Mouse (Mus musculus) lung, adult 2 months (tissue): ENCODE data around the gene Fam227b. TPM values are rescaled to one million over a fixed set of nuclear protein-coding genes. Genes with fewer than 3 reads are reported as not detected.

ENCODE experiments used
- DNase-seq: peaks from one replicate; pipeline ENCODE4 v3.0.0; 2022
- H3K4me1 ChIP-seq: fragments of 200-500 bp; 2 replicates; pipeline ENCODE4 v1.6.1; 2011; ENCODE audit warnings: low read length; ENCODE audit not compliant: control insufficient read depth, insufficient read depth
- H3K4me3 ChIP-seq: fragments of 200-500 bp; replicated peaks from 2 replicates; pipeline ENCODE3; 2011; ENCODE audit warnings: low read depth, mild to moderate bottlenecking, control low read depth, low read length; ENCODE audit errors: extremely low read depth
- CTCF ChIP-seq: fragments of 200-500 bp; IDR thresholded peaks from 2 replicates; pipeline ENCODE4 v1.5.1; 2011; ENCODE audit warnings: mild to moderate bottlenecking, low read length, control low read depth; ENCODE audit not compliant: insufficient read depth
- POLR2A ChIP-seq: fragments of 200-500 bp; IDR thresholded peaks from 2 replicates; pipeline ENCODE4 v1.6.1; 2011; ENCODE audit warnings: low read depth, mild to moderate bottlenecking, control low read depth, low read length, borderline replicate concordance; ENCODE audit errors: extremely low read depth
- WGBS: fragments of 180-500 bp; shearing (Covaris S2); methylation state at CpG from one replicate; pipeline ENCODE4 v1.1.7; 2018; 5-methylcytosine and 5-hydroxymethylcytosine counted together
- polyA plus RNA-seq: library from polyadenylated mRNA; depleted of rRNA; stranded (reverse); fragments of >200 nt; gene quantifications from 2 replicates; pipeline ENCODE4 v1.2.3, GENCODE M21; 2012; rRNA removed

Fam227b gene
- polyA plus RNA-seq, 1 experiment: not detected

- no peaks in the 10 kb centered on the region for H3K4me1 ChIP-seq
- H3K4me3 ChIP-seq: no peak overlapping the region
- no peak for DNase-seq
- WGBS: 58% methylated on average over 1 of the region's 1 CpGs
- TF ChIP-seq POLR2A (no peak), CTCF (no peak)
Observed at GRCm38 (mm10) chr2:125968811-125969210, 183.0 kb downstream of the Fam227b start.

- DNase-seq: no peak
- no peak overlapping the region for H3K4me3 ChIP-seq
- no peak for TF ChIP-seq POLR2A
- no peak for TF ChIP-seq CTCF
- no peaks in the 10 kb centered on the region for H3K4me1 ChIP-seq
- 88% methylated on average over 2 of the region's 2 CpGs for WGBS
Observed at GRCm38 (mm10) chr2:125948195-125948594, 203.6 kb downstream of the Fam227b start.

- no peak for DNase-seq
- WGBS: 40% methylated on average over 1 of the region's 1 CpGs
- no peak overlapping the region for H3K4me3 ChIP-seq
- no peaks in the 10 kb centered on the region for H3K4me1 ChIP-seq
- no peak for TF ChIP-seq POLR2A
- TF ChIP-seq CTCF: no peak
Observed at GRCm38 (mm10) chr2:125943301-125943700, 208.5 kb downstream of the Fam227b start.

GRCm38 (mm10) chr2:125941111-125941785 lies 210.6 kb downstream of the Fam227b start:
- 72% methylated on average over 6 of the region's 6 CpGs for WGBS
- no peak overlapping the region for H3K4me3 ChIP-seq
- TF ChIP-seq POLR2A (no peak), CTCF (no peak)
- H3K4me1 ChIP-seq: no peaks in the 10 kb centered on the region
- no peak for DNase-seq

- no peak overlapping the region for H3K4me3 ChIP-seq
- no peaks in the 10 kb centered on the region for H3K4me1 ChIP-seq
- no peak for TF ChIP-seq POLR2A
- no peak for TF ChIP-seq CTCF
- 88% methylated on average over 6 of the region's 6 CpGs for WGBS
- DNase-seq: no peak
Observed at GRCm38 (mm10) chr2:125938993-125939642, 212.7 kb downstream of the Fam227b start.

- 75% methylated on average over 5 of the region's 5 CpGs for WGBS
- no peak for DNase-seq
- H3K4me3 ChIP-seq: no peak overlapping the region
- no peaks in the 10 kb centered on the region for H3K4me1 ChIP-seq
- 0 out of 2 replicates have a peak, but pooled peaks have one; percentile 23 for TF ChIP-seq CTCF
- no peak for TF ChIP-seq POLR2A
Observed at GRCm38 (mm10) chr2:125936396-125936795, 215.4 kb downstream of the Fam227b start.

GRCm38 (mm10) chr2:125933977-125934376 lies 217.8 kb downstream of the Fam227b start:
- TF ChIP-seq CTCF: no peak
- no peak for TF ChIP-seq POLR2A
- no peak for DNase-seq
- WGBS: 75% methylated on average over 3 of the region's 3 CpGs
- Histone ChIP-seq H3K4me1 (no peaks in the 10 kb centered on the region), H3K4me3 (no peak overlapping the region)

Other genes starting within 250 kb of the Fam227b start
- 8.8 and 17.2 TPM in 2 replicates for gene Fgf7, start 117.3 kb downstream of the Fam227b start, polyA plus RNA-seq
- gene Dtwd1, start 137 bp upstream of the Fam227b start, polyA plus RNA-seq: 1.7 and 2.3 TPM in 2 replicates
- not detected in 2 replicates for gene Gm17555, start 63.1 kb upstream of the Fam227b start, polyA plus RNA-seq